Mouse (Mus musculus): ENCODE results near the gene Smpd4. TPM values are rescaled to one million over a fixed set of nuclear protein-coding genes. Genes with fewer than 3 reads are reported as not detected.
A peak's percentile ranks its signal among the peaks of the same experiment; 100 is the strongest.
"Not testable (repeated sequence)": the region's sequence is repeated elsewhere in the genome, so short reads cannot be mapped to it uniquely, and the experiment has no call there.

Gene Smpd4
- total RNA-seq (2021): 10 to 100 TPM in 1 of 2 experiments, 1 to 10 TPM in 1; 9.4 to 13.1 TPM
- long read RNA-seq, experiment 1, partial matches to known transcripts: 0 of 3 reads
- long read RNA-seq, experiment 1, other reads (novel, unspliced or antisense): 3 of 3 reads
- long read RNA-seq, experiment 2, full-length matches to known transcripts: 1 of 3 reads
- long read RNA-seq, experiment 2, partial matches to known transcripts: 0 of 3 reads
- long read RNA-seq, experiment 2, other reads (novel, unspliced or antisense): 2 of 3 reads

DNA sequence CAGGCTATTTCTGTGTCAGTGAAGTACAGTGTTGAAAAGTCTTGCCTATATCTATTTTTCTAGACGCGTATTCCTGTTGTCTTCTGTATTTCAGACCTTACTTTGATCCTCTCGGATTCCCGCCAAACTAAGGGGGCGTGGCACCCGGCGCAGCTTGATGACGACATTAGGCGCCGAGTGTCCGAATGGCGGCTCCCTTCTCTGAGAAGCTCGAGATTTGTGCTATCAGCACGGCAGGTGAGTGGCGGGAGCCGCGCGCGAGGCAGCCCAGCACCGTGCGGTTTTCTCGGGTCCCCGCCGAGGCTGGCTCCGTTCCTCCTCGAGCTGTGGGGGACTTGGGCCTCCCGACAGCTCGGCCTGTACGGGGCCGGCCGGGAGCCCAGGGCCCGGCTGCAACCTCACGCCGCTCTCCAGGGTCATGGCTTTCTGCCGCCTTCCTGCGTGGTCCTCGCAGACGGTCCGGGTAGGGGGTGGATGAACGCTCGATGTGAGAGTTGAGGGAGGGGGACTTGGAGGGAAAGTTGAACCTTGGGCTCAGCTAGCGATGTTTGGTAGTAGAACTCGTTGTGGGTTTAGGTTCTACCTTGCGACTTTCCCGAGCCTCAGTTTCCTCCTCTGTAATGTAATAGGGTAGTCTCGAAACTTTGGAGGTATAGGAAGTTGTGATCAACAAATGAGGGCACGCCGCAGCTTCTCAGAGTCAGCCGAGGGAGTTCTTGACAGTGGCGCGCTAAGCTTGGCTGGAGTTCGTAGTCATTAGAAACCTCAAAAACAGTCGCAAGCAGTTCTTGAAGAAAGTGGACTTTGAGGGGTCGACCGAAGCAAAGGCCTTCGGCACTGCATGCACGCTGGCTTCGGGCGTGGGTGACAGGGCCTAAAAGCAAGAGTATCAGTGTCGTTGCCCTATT is at the start of gene Smpd4:
TSS of gene Smpd4 (plus strand) at position 157 of the 908 bp plus-strand sequence.
- DNase-seq: peak; percentile 86 to 92
- intact Hi-C loops (cut with DNase I): loop anchor here (1.0 kb wide), 1 partner anchor 59 kb away; no protein-coding TSS in a partner anchor

DNA sequence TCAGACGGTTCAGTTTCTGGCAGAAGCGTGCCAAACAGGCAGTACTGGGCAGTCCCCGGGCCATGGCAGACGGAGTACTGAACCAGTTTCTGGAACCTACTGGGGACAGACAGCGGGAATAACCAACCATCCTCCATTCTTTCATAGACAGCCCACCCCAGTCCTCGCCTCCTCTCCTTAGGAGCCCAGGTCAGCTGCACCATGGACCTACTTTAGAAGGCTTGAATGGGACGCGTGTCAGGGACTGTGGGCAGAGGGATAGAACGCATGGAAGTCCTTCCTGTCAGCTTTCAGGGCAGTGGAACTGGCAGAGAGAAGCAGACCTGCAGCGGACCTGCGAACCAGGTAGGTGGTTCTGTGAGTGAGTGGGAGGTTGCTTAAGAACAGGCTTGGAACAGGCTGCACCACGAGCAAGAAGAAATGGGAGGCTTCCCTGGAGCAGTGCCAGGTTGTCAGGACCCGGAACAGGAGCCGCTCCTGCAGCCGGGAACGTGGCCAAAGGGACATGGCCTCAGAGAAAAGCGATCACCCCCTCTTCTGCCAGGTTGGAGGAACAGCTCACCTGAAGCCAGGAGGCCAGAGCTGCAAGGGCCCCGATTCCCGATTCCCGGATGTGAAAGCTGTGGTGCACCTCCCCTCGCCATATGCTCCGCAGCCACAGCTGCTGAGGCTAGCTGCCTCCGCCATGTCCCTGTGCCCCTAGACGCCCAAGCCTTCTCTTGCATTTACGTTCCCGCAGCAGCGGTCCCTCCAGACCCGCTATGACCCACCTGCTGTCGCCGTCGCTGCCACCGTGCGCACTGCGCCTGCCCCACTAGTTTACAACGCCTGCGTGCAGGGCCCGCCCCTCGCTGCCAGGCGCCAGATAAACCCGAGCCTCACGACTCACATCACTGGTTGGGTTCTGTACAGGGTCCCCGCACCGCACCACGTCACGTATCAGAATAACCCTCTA is 43.0 kb upstream of the Smpd4 start:
- intact Hi-C loops (cut with DNase I): no loop called here
- DNase-seq: peak in 1 of 2 experiments; percentile 40

DNA sequence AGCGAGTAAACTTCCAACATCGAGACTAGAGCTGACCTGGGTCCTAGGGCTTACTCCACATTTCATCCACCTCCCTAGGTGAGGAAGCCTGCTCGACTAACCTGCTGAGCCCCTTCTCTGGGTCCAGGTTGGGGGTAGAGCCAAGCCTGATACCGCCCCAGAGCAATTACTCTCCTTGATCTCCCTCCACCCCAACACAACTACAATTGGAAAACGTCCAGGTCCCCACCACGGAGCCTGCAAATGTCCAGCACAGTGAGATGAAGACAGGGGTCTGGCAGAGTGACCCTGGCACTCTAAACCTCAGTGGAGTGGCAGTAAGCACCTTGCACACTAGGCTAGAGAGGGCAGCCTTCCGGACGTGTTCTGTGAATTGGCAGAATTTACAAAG is 42.3 kb upstream of the Smpd4 start:
- no peak for DNase-seq
- intact Hi-C loops (cut with DNase I): no loop called here

DNA sequence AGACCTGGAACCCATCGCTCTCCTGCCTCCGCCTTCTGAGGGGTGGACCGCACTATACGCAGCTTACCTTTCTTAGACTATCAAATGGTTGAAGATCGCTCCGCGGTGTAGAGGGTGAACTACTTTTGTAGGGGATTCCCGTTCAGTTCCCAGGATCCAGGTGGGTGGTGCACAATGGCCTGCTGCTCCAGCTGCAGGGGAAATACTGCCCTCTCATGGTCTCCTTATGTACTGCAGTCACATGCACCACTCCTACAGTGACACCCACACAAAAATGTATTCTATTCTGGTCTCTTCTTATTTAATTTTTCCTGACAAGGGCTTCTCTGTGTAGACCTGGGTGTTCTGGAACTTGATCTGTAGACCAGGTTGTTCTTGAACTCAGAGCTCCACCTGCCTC is 36.1 kb upstream of the Smpd4 start, which contains the start of gene Slc7a4:
TSS of gene Slc7a4 (minus strand) at position 151 of the 400 bp plus-strand sequence.
- no peak for DNase-seq
- intact Hi-C loops (cut with DNase I): no loop called here

DNA sequence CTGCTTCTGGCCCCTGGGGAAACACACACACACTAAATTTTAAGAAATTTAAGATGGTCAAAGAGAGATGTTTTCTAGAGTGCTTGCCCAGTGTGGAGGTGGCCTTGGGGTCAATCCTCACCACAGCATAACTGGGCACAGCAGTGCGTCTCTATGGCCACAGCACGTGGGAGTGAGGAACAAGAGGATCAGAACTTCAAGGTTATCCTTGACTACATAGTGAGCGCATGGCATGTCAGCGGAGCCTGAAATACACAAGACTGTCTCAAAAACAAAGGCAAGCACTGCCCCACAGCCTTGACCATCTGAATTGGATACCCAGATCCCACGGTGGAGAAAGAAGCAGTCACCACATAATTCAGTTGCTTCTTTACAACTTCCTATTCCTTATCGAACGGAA is 34.6 kb upstream of the Smpd4 start:
- no peak for DNase-seq
- intact Hi-C loops (cut with DNase I): no loop called here

DNA sequence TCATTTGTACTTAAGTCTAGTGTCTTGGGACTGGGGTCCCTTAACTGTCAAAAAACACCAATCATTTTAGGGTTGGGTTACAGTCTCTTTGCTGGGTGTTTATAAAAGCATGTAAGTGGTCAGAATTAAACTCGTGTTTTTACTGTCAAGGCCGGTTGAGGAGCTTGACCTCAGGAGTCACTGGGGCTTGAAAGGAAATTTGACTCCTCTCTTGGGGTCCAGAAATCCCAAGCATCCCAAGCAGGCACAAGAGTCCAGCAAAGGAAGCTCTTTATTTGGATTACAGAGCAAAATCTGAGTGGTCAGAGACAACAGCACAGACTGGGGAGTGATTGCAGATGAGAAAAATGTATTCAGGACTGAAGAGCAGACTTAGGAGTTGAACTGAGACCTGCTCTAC is 28.4 kb upstream of the Smpd4 start:
- intact Hi-C loops (cut with DNase I): no loop called here
- no peak for DNase-seq

DNA sequence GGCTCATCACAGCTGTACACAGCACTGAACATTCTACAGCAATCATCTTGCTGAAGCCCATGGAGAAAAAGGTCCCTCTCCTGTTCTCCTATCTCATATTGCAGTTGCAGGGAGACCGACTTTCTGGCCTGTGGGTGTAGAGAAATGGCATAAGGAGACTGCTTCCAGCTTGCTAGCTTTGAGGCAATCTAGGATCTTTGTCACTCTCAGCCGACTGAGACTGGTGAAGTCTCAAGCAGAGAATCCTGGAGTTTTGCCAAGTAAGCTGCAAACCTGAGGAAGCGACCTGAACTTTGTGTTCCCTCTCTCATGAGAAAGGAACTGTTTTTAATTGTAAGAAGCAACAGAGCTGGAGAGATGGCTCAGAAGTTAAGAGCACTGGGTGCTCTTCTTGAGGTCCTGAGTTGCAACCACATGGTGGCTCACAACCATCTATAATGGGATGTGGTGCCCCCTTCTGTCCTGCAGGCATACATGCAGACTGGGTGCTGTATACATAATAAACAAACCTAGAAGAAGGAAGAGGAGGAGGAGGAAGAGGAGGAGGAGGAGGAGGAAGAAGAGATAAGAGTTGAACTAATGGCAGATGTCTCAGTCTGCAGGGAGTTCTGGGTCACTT is 18.1 kb upstream of the Smpd4 start:
- no peak for DNase-seq
- intact Hi-C loops (cut with DNase I): no loop called here

DNA sequence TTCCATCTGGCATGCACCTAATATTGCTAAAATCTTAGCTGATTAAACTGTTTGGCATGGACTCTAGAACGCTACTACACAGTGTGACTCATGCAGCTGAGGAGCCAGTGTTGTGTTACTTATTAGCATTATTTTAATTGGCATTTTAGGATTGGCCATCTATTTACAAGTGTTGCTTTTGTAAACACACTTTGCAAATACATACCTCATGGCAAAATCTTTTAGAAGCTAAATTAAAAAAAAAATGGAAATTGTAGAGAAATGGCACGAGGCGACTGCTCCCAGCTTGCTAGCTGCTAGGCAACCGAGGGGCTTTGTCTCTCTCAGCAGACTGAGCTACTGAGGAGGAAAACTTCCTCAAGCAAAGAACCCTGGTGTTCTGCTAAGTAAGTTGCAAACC is 14.2 kb upstream of the Smpd4 start:
- intact Hi-C loops (cut with DNase I): no loop called here
- no peak for DNase-seq

DNA sequence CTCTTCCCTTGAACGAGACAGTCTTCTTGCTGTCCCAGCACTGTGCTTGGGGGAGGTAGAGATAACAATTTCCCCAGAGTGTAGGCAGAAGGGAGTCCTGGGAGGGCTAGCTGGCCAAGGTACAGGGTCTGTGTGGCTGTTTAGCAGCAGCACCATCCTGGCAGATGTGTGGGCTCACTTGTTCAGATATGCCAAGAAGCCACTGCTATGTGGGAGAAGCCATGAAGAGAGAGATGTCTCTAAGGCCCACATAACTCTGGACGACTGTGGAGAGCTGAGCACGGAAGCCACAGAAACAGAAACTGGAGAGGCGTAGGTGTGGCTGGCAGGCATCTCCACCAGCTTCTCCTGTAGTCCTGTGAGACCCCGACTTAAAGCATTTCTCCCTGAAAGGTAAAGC is 13.5 kb upstream of the Smpd4 start:
- intact Hi-C loops (cut with DNase I): no loop called here
- no peak for DNase-seq

DNA sequence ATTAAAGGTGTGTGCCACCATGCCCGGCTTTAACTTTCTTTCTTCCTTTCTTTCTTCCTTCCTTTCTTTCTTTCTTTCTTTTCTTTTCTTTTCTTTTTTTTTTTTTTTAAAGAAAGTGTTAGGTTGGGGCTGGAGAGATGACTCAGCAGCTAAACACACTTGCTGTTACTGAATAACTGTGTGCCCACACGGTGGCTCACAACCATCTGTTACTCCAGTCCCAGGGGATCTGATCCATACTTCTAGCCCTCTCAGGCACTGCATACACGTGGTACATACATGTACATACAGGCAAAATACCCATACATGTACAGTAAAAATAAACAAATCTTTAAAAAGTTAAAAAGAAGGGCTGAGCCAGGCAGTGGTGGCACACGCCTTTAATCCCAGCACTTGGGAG is 7.8 kb upstream of the Smpd4 start:
- DNase-seq: no peak
- intact Hi-C loops (cut with DNase I): no loop called here

DNA sequence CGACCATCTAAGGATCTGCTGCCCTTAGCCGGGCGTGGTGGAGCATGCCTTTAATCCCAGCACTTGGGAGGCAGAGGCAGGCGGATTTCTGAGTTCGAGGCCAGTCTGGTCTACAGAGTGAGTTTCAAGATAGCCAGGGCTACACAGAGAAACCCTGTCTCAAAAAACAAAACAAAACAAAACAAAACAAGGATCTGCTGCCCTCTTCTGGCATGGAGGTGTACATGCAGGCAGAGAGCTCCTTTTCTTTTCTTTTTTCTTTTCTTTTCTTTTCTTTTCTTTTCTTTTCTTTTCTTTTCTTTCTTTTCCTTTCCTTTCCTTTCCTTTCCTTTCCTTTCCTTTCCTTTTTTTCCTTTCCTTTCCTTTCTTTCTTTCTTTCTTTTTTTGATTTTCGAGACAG is 4.4 kb upstream of the Smpd4 start:
- DNase-seq; intact Hi-C loops (cut with DNase I): not testable (repeated sequence)

DNA sequence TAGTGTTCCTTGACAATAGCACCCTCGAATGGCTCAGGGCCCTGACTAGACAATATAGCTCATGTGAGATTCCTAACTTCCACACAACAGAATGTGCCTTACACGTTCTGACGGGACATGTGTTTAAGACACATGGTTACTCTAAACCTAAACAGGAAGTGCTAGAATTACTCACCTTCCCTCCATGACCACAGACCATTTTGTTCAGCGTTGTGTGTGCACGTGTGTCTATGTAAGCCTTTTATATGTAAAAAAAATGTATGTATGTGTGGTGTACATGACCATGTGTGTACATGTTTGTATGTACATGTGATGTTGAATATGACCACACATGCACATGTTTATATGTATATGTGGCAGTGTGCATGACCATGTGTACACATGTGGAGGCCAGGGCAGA is 2.9 kb upstream of the Smpd4 start:
- intact Hi-C loops (cut with DNase I): no loop called here
- no peak for DNase-seq

DNA sequence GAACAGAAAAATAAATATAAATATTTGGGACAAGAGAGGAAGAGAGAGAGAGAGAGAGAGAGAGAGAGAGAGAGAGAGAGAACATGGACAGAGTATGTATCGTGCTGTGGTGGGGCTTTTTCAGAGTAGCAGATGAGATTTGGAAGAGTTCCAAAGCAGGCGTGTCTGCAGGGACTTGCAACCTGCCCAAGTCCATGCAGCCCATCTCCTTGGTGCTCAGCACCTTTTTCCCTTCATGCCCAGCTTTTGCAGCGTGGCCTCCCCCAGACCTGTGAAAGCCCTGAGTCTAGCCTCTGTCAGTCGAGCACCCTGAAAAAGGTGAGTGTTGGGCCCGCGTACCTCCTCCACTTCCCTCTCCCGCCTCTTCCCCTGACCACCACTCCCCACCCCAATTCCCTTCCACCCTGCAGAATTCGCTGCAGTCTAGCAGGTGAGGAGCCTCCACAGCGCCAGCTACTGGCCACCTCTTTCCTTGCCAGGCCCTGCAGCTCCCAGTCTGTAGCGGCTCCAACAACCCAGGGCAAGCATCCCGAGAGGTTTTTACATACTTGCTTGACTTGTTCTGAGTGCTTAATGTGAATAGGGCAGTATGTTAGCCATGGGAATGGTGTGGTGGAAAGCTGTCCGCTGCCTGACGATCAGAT is 1.1 kb upstream of the Smpd4 start:
- DNase-seq: peak in 1 of 2 experiments; percentile 17
- intact Hi-C loops (cut with DNase I): no loop called here

DNA sequence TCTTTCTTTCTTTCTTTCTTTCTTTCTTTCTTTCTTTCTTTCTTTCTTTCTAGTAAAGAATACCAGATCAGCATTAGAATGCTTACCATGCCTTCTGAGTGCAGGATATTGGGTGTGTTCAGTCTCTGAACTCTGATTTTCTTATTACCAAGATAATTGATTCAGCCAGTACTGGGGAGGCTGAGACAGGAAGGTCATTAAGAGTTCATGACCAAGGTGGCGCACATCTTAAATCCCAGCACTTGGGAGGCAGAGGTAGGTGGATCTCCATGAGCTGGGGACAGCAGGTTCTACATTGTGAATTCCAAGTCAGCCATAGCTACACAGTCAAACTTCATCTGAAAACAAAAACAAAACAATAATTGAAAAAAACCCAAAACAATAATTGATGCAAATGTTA is 2.8 kb downstream of the Smpd4 start:
- intact Hi-C loops (cut with DNase I): no loop called here
- DNase-seq: no peak

DNA sequence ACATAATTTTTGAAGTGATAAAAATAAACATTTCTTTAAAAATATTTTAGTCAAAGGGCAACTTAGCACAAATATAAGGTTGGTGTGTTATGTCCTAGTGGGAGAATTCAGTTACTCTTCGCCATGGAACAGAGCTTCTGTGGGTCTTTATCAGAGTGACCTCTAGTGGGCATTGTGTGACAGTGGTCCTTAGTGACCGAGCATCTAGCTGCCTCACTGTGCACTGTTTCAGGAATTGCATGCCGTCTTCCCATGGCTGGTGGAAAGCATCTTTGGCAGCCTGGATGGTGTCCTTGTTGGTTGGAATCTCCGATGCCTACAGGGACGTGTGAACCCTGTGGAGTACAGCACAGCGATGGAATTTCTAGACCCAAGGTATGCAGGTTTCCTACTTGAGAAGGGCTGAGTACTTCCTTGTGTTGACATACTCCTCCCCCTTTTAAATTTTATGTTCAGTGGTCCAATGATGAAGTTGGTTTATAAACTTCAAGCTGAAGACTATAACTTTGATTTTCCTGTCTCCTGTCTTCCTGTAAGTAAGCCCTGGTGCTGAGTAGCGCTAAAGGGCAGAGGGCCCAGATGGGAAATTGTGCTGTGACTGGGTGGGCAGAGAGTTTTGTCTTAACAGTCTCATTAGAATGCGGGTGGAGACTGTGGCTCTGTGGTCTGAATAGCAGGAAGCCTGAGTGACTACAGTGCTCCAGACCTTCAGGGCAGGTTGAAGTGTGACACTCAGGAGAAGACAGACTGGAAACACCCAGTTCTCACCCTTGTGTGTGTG is 6.5 kb downstream of the Smpd4 start:
- intact Hi-C loops (cut with DNase I): no loop called here
- DNase-seq: no peak

DNA sequence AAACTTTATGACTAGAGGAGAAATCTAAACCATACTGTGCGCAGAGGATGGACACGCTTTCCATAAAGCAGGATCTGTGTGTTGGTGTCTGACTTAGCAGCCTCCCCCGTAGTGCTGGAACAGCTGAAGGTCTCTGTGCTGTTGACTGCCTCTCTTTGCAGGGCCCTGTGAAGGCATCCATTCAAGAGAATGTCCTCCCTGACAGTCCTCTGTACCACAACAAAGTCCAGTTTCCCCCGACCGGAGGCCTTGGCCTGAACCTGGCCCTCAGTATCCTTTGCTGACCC is 7.1 kb downstream of the Smpd4 start:
- no peak for DNase-seq

DNA sequence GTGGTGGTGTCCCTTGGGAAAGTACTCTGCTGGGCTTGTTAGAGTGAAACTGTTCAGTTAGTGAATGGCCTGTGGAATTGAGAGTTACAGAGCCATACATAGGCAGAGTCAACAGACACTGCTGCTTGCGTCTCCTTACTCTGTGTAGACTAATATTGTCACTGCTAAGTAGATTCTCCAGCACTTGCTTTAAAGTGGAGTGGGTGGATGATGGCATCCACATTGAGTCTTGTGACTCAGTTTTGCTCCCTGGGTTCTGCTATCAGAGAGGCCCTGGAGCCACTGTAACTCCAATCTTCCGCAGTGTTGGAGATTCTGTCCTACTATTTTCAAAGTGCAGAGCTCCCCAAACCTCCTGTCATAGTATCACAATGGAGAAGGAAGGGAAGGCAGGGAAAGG is 13.4 kb downstream of the Smpd4 start:
- no peak for DNase-seq
- intact Hi-C loops (cut with DNase I): no loop called here

More for the DNA sequence above, 7.1 kb downstream of the Smpd4 start:
- intact Hi-C loops (cut with DNase I): no loop called here

DNA sequence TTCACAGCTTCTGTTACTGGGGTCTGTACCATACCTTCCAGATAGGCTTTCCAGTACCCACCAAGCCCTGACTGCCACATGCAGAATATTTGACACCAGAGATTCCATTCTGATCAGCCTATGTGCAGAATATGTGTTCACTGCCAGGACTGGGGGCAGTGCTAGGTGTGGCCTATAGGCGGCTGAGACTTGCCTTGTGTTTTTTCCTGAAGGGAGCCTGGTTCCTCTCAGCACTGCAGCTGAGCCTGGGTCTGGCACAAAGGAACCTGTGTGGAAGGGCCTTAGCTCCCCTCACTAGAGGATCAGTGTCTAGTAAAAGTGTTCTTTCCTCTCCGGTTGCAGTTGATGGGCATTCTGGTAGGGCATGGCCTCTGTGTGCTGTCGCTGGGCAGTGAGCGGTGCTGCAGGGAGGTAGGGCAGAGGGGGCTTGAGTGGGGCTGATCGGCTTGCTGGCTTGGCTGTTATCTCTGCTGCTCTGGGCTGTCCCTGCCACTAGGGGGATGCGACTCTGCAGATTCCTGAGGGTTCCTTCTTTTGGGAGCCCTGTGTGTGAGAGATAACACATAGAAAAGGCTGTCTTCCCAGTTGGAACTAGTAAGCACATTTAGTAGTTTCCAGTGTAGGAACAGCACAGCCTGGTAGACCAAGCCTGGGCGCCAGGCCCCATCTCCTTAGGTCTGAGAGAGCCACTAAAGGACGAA is 14.5 kb downstream of the Smpd4 start:
- intact Hi-C loops (cut with DNase I): no loop called here
- DNase-seq: no peak

DNA sequence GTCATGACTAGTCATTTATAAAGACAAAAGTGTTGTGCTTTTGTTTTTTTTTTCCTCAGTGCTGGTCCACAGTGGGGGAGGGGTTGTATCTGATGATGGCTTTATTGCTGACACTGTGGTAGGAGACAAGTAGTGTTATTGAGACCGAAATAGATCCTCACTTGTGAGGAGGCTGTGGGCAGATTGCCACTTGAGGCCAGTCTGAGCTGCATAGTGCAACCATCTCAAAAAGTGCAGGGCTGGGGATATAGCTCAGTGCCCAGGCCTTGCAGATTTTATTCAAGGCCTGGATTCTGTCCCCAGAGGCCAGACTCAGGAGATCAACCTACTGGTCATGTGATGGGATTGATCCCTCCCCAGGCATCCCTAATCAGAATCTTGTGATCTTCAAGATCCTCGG is 17.8 kb downstream of the Smpd4 start:
- intact Hi-C loops (cut with DNase I): no loop called here
- no peak for DNase-seq

Measured in gastrocnemius, postnatal 36 days (tissue).